ENCODE assay signal across 8 mouse cellular contexts in the genomic region with DNA sequence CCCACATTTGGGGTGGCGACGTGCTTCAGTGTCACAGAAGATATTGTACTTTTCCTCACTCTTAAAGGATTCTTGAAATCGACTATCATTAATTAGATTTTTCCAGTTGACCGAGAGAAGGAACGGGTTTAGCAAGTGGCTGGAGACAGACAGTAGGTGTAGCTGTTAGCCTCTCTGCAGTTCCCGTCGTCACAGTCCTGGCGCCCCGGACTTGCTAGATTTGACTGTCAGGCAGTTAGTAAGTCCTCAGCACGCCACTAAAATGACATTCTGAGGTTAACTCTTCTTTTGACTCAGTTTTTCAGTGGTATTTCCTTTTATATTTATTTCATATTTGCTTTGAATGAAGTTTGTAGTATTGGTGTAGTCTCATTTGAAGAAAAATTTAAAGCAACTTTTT. TPM values are rescaled to one million over a fixed set of nuclear protein-coding genes. Genes with fewer than 3 reads are reported as not detected.
A peak's percentile ranks its signal among the peaks of the same experiment; 100 is the strongest.
DNase-seq lines count a peak whose midpoint lies in the region; ATAC-seq and TF ChIP-seq lines count a peak whose summit lies in the region.

No protein-coding gene starts in this region.

- TF ChIP-seq POLR2A in thymus, adult 2 months (IDR thresholded peaks at IDR 0.05; ENCODE audit: control insufficient read depth, extremely low read depth, insufficient read depth, low read length, poor library complexity) = no peak
- TF ChIP-seq POLR2A in lung, adult 2 months (IDR thresholded peaks at IDR 0.05; ENCODE audit: borderline replicate concordance, extremely low read depth, low read depth, low read length) = no peak

- no peak for TF ChIP-seq CTCF in thymus, adult 2 months (IDR thresholded peaks at IDR 0.05; ENCODE audit: borderline replicate concordance, control insufficient read depth, extremely low read depth, insufficient read depth, low read length, poor library complexity)
- TF ChIP-seq CTCF in lung, adult 2 months (IDR thresholded peaks at IDR 0.05; ENCODE audit: insufficient read depth, low read length) = peak; percentile 61

- no peak for ATAC-seq in megakaryocyte progenitor cell, adult 5-6 weeks (replicated peaks; ENCODE audit: poor library complexity)

- no peaks in the 10 kb centered on the region for H3K36me3 ChIP-seq in thymus, adult 2 months (ENCODE audit: control insufficient read depth, insufficient read depth, low read length)
- peaks cover 10% of the 10 kb centered on the region for H3K36me3 ChIP-seq in embryonic facial prominence, embryonic 10.5 days (replicated peaks)

- H3K27me3 ChIP-seq in thymus, adult 2 months (ENCODE audit: control insufficient read depth, insufficient read depth, low read length) = no peaks in the 10 kb centered on the region
- no peaks in the 10 kb centered on the region for H3K27me3 ChIP-seq in embryonic facial prominence, embryonic 10.5 days (replicated peaks; ENCODE audit: low read depth, poor library complexity, severe bottlenecking)

- H3K4me3 ChIP-seq in thymus, adult 2 months (ENCODE audit: control insufficient read depth, insufficient read depth, low read length) = no peak overlapping the region
- H3K4me3 ChIP-seq in embryonic facial prominence, embryonic 10.5 days = peak overlapping the region; percentile 98
- peak overlapping the region; percentile 26 for H3K4me3 ChIP-seq in lung, adult 2 months (replicated peaks; ENCODE audit: extremely low read depth, low read depth, low read length)

- intact Hi-C loops in heart, postnatal 10 days (cut with DNase I) = loop anchor here (5.0 kb wide), 1 partner anchor 106 kb away; no protein-coding TSS in a partner anchor

- H3K27ac ChIP-seq in thymus, adult 2 months (ENCODE audit: control insufficient read depth, insufficient read depth, low read length) = no peak overlapping the region
- no peak overlapping the region for H3K27ac ChIP-seq in embryonic facial prominence, embryonic 10.5 days (replicated peaks)

- peaks cover 33% of the 10 kb centered on the region for H3K4me1 ChIP-seq in thymus, adult 2 months (replicated peaks; ENCODE audit: control insufficient read depth, insufficient read depth, low read length)
- H3K4me1 ChIP-seq in embryonic facial prominence, embryonic 10.5 days = peaks cover 35% of the 10 kb centered on the region
- peaks cover 13% of the 10 kb centered on the region for H3K4me1 ChIP-seq in lung, adult 2 months (ENCODE audit: control insufficient read depth, insufficient read depth, low read length)

- DNase-seq in thymus, postnatal 25 days = peak; percentile 33
- DNase-seq in thymus, adult 2 months = no peak
- peak; percentile 47 for DNase-seq in embryonic facial prominence, embryonic 10.5 days (ENCODE audit: low spot score)
- DNase-seq in heart, postnatal 10 days = peak; percentile 61 to 70
- peak; percentile 71 to 79 for DNase-seq in kidney, postnatal 4 days
- DNase-seq in lung, adult 2 months = no peak
- peak; percentile 38 for DNase-seq in right cerebral cortex, adult 18-20 months

- no peaks in the 10 kb centered on the region for H3K9me3 ChIP-seq in embryonic facial prominence, embryonic 10.5 days

- 54% methylated on average over 10 of the region's 10 CpGs for WGBS in thymus, adult 2 months
- WGBS in embryonic facial prominence, embryonic 10.5 days = 32% methylated on average over 10 of the region's 10 CpGs
- 27% methylated on average over 10 of the region's 10 CpGs for WGBS in lung, adult 2 months

RNA-seq across cellular contexts. Expression of a gene that starts 2.5 kb away (rescaled TPM):
- 43.7 and 50.0 TPM in 2 replicates for polyA plus RNA-seq in thymus, adult 2 months (2012; rRNA removed)
- 34.0 and 36.5 TPM in 2 replicates for polyA plus RNA-seq in embryonic facial prominence, embryonic 10.5 days (2016; fragmentation: Nextera tagmentation; extraction: Ambion mirVana)
- 10 to 100 TPM; 19.4 to 19.9 TPM for total RNA-seq in heart, postnatal 10 days (2021)
- 25.3 and 26.9 TPM in 2 replicates for polyA plus RNA-seq in lung, adult 2 months (2012; rRNA removed)
- total RNA-seq in megakaryocyte progenitor cell, adult 5-6 weeks (2015) = 20.8 and 29.9 TPM in 2 replicates
- 26.9 and 28.3 TPM in 2 replicates for total RNA-seq in megakaryocyte progenitor cell, adult 5-6 weeks (2017)

Comparison
In these comparisons a context has a peak if more than half of its experiments do, and no peak if none do; other contexts are left out.
1. DNase-seq: peak in thymus, postnatal 25 days (single experiment), embryonic facial prominence, embryonic 10.5 days (single experiment), heart, postnatal 10 days (2 of 2), kidney, postnatal 4 days (2 of 2) and right cerebral cortex, adult 18-20 months (single experiment); none in thymus, adult 2 months (single experiment) and lung, adult 2 months (single experiment).